Mouse (Mus musculus) urinary bladder, adult 2 months (tissue): ENCODE measurements around the gene Bag1. TPM values are rescaled to one million over a fixed set of nuclear protein-coding genes. Genes with fewer than 3 reads are reported as not detected.

Experiments
- DNase-seq: peaks from one replicate; pipeline ENCODE4 v3.0.0; 2022; ENCODE audit warnings: low spot score
- polyA plus RNA-seq: library from polyadenylated mRNA; depleted of rRNA; stranded (reverse); fragments of >200 nt; gene quantifications from 2 replicates; pipeline ENCODE4 v1.2.3, GENCODE M21; 2012; rRNA removed

The Bag1 gene
- polyA plus RNA-seq, 1 experiment = 126 TPM

DNA sequence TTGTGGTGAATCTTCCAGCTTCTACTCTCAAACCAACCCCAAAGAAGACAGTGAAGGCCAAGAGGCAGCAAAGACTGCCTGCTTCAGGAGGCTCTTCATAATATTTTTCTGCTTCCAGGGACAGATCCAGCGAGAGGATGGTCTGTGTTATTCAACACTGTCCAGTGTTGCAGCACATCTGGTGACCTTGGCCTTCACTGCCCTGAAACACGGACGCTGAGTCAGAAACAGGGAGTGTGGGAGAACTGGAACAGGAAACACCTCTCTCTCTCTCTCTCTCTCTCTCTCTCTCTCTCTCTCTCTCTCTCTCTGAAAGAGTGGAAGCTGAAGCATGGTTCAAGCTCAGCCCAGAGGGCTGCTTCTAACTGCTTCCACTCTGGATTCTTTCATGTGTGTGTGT lies 58.8 kb downstream of the Bag1 start:
- DNase-seq = no peak

DNA sequence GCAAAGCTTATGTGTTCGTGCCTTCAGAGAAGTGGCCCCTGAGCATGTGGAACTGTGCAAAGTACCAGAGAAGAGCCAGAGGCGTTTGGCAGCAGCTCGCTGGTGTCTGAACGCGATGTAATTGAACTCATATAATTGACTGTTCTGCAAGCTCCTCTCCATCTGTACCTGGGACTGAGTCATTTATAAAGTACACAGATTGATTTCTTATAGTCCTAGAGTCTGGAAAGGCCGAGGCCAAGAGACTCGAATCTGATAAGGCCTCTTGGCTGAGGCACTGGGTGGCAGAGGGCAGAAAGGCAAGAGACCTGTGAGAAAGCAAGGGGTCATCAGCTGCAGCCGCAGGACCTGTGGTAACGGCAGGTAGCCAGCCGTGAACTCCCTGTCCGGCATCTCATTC lies 59.3 kb downstream of the Bag1 start:
- no peak for DNase-seq

Other genes starting within 250 kb of the Bag1 start
- 17.5 and 19.3 TPM in 2 replicates for gene Aptx, start 245.1 kb downstream of the Bag1 start, polyA plus RNA-seq
- 47.7 and 61.5 TPM in 2 replicates for gene Dnaja1, start 226.1 kb downstream of the Bag1 start, polyA plus RNA-seq
- gene Smu1, start 190.4 kb downstream of the Bag1 start, polyA plus RNA-seq = 52.9 and 64.9 TPM in 2 replicates
- gene B4galt1, start 94.3 kb downstream of the Bag1 start, polyA plus RNA-seq = 55.9 and 66.7 TPM in 2 replicates
- 0.37 TPM in 1 of 2 replicates, not detected in the other for gene Spink4, start 28.2 kb downstream of the Bag1 start, polyA plus RNA-seq
- gene Chmp5, start 113 bp upstream of the Bag1 start, polyA plus RNA-seq = 102 and 115 TPM in 2 replicates
- gene Nfx1, start 22.6 kb upstream of the Bag1 start, polyA plus RNA-seq = 60.1 and 61.1 TPM in 2 replicates
- gene Aqp7, start 99.8 kb upstream of the Bag1 start, polyA plus RNA-seq = 1.6 and 2.4 TPM in 2 replicates
- gene Aqp3, start 149.9 kb upstream of the Bag1 start, polyA plus RNA-seq = 516 and 601 TPM in 2 replicates
- 25.9 and 29.9 TPM in 2 replicates for gene Nol6, start 176.2 kb upstream of the Bag1 start, polyA plus RNA-seq
- gene Ube2r2, start 187.4 kb upstream of the Bag1 start, polyA plus RNA-seq = 217 and 240 TPM in 2 replicates